Mouse (Mus musculus) neural tube, embryonic 13.5 days (tissue): Measurements from ENCODE around the gene Map7d3. TPM values are rescaled to one million over a fixed set of nuclear protein-coding genes. Genes with fewer than 3 reads are reported as not detected.

Experiments used
- ATAC-seq: fragments of 200-750 bp; cut with Nextera tagmentation; 2 replicates; pipeline ENCODE4 v1.8.0; 2017; ENCODE audit warnings: low read depth, mild to moderate bottlenecking, moderate TSS enrichment, moderate library complexity
- H3K27ac ChIP-seq: fragments of 300-500 bp; sonication (generic); replicated peaks from 2 replicates; pipeline ENCODE4 v1.5.1; 2015; ENCODE audit warnings: moderate library complexity, mild to moderate bottlenecking, inconsistent platforms
- H3K27me3 ChIP-seq: fragments of 300-500 bp; sonication (generic); 2 replicates; pipeline ENCODE4 v1.6.1; 2015; ENCODE audit warnings: mild to moderate bottlenecking, inconsistent platforms
- H3K36me3 ChIP-seq: fragments of 300-500 bp; sonication (generic); 2 replicates; pipeline ENCODE4 v1.6.1; 2015; ENCODE audit warnings: mild to moderate bottlenecking, inconsistent platforms
- H3K4me1 ChIP-seq: fragments of 300-500 bp; sonication (generic); replicated peaks from 2 replicates; pipeline ENCODE4 v1.6.1; 2015; ENCODE audit warnings: inconsistent platforms
- H3K4me2 ChIP-seq: fragments of 300-500 bp; sonication (generic); 2 replicates; pipeline ENCODE4 v1.6.1; 2015; ENCODE audit warnings: inconsistent platforms, mild to moderate bottlenecking, moderate library complexity
- H3K4me3 ChIP-seq: fragments of 300-500 bp; sonication (generic); 2 replicates; pipeline ENCODE4 v1.5.1; 2015; ENCODE audit warnings: mild to moderate bottlenecking, inconsistent platforms
- H3K9ac ChIP-seq: fragments of 300-500 bp; sonication (generic); 2 replicates; pipeline ENCODE4 v1.6.1; 2015; ENCODE audit warnings: moderate library complexity, mild to moderate bottlenecking, inconsistent platforms
- H3K9me3 ChIP-seq: fragments of 300-500 bp; sonication (generic); 2 replicates; pipeline ENCODE4 v1.6.1; 2016; ENCODE audit warnings: inconsistent platforms
- WGBS: fragments of 180-500 bp; shearing (Covaris S2); methylation state at CpG from one replicate; pipeline ENCODE4 v1.1.7; 2015; 5-methylcytosine and 5-hydroxymethylcytosine counted together
- polyA plus RNA-seq: library from polyadenylated mRNA; unstranded; fragments of >200 nt; fragmentation: Nextera tagmentation; extraction: Ambion mirVana; gene quantifications from 2 replicates; pipeline ENCODE4 v1.2.1, GENCODE M21; 2015

Map7d3 gene
- polyA plus RNA-seq, 1 experiment from 2014 or later = 1.1 TPM

GRCm38 (mm10) chrX:56769838-56770237, 52.3 kb downstream of the Map7d3 start:
- Histone ChIP-seq H3K9ac (no peak overlapping the region), H3K27ac (no peak overlapping the region), H3K4me1 (no peaks in the 10 kb centered on the region), H3K27me3 (no peaks in the 10 kb centered on the region), H3K4me3 (no peak overlapping the region), H3K9me3 (no peaks in the 10 kb centered on the region), H3K4me2 (no peak overlapping the region), H3K36me3 (no peaks in the 10 kb centered on the region)
- ATAC-seq = no peak

- H3K9me3 ChIP-seq = no peaks in the 10 kb centered on the region
- no peaks in the 10 kb centered on the region for H3K36me3 ChIP-seq
- no peak overlapping the region for H3K27ac ChIP-seq
- no peak for ATAC-seq
- H3K4me1 ChIP-seq = no peaks in the 10 kb centered on the region
- H3K9ac ChIP-seq = no peak overlapping the region
- H3K4me3 ChIP-seq = no peak overlapping the region
- no peaks in the 10 kb centered on the region for H3K27me3 ChIP-seq
- 91% methylated on average over 3 of the region's 3 CpGs for WGBS
- H3K4me2 ChIP-seq = no peak overlapping the region
Measured at GRCm38 (mm10) chrX:56760257-56760760, 61.8 kb downstream of the Map7d3 start.

- no peak overlapping the region for H3K4me3 ChIP-seq
- H3K27ac ChIP-seq = no peak overlapping the region
- no peak overlapping the region for H3K4me2 ChIP-seq
- 85% methylated on average over 7 of the region's 7 CpGs for WGBS
- no peaks in the 10 kb centered on the region for H3K36me3 ChIP-seq
- H3K27me3 ChIP-seq = no peaks in the 10 kb centered on the region
- ATAC-seq = no peak
- H3K9me3 ChIP-seq = no peaks in the 10 kb centered on the region
- no peaks in the 10 kb centered on the region for H3K4me1 ChIP-seq
- H3K9ac ChIP-seq = no peak overlapping the region
Measured at GRCm38 (mm10) chrX:56756352-56756751, 65.8 kb downstream of the Map7d3 start.

- H3K27ac ChIP-seq = no peak overlapping the region
- no peak overlapping the region for H3K4me2 ChIP-seq
- no peaks in the 10 kb centered on the region for H3K36me3 ChIP-seq
- H3K4me3 ChIP-seq = no peak overlapping the region
- no peak for ATAC-seq
- H3K9me3 ChIP-seq = no peaks in the 10 kb centered on the region
- no peaks in the 10 kb centered on the region for H3K4me1 ChIP-seq
- H3K27me3 ChIP-seq = no peaks in the 10 kb centered on the region
- 46% methylated on average over 2 of the region's 2 CpGs for WGBS
- no peak overlapping the region for H3K9ac ChIP-seq
Measured at GRCm38 (mm10) chrX:56755646-56756045, 66.5 kb downstream of the Map7d3 start.

DNA sequence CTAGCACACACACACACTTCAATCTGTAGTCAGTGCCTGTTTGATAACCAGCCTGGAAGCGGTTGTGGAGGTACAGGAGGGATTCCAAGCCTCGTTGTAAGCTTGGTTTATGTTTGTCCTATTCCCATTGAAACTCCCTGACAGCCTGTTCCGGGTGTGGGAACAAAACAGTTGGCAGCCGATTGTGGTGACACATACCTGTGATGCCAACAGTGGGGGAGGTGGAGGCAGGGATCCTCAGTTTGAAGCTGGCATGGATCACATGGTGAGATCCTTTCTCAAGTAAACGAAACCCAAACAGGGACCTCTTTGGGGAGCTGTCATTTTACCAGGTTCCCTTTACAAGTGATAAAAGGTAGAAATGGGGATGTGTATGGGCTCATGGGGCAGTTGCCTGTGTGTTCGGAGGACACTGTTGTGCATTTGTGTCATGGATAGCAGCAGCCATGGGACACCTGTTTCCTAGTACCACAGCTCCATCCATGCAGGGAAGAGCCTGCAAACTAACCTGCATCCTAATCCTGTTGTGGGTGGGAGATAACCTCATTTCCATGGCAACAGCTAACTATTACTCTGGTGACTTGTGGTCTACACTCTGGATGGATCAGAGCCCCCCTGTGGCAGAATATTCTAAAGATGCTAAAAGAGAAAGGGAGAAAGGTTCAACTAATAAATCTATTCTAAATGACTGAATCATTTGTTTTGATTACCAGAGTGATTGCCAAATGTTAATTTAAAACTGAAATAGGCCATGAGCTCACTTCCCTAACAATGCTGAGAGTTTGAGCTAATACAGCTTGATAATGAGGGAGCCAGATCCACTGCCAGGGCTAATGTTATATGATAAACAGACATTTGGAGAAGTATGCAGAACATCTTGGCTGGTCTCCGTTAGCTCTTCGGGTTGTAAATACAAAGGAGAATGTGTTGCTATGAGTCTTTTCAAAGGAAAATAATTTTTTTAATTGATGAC, 68.5 kb downstream of the Map7d3 start:
- Histone ChIP-seq H3K27ac (no peak overlapping the region), H3K4me1 (no peaks in the 10 kb centered on the region), H3K9me3 (no peaks in the 10 kb centered on the region), H3K36me3 (no peaks in the 10 kb centered on the region), H3K27me3 (no peaks in the 10 kb centered on the region), H3K4me2 (no peak overlapping the region), H3K4me3 (no peak overlapping the region), H3K9ac (no peak overlapping the region)
- ATAC-seq = no peak
- WGBS = 79% methylated on average over 8 of the region's 8 CpGs

GRCm38 (mm10) chrX:56752144-56752543, 70.0 kb downstream of the Map7d3 start:
- no peaks in the 10 kb centered on the region for H3K36me3 ChIP-seq
- no peaks in the 10 kb centered on the region for H3K9me3 ChIP-seq
- H3K9ac ChIP-seq = no peak overlapping the region
- no peak overlapping the region for H3K27ac ChIP-seq
- H3K4me1 ChIP-seq = no peaks in the 10 kb centered on the region
- no peak overlapping the region for H3K4me2 ChIP-seq
- no peak for ATAC-seq
- 79% methylated on average over 6 of the region's 6 CpGs for WGBS
- no peak overlapping the region for H3K4me3 ChIP-seq
- H3K27me3 ChIP-seq = no peaks in the 10 kb centered on the region

DNA sequence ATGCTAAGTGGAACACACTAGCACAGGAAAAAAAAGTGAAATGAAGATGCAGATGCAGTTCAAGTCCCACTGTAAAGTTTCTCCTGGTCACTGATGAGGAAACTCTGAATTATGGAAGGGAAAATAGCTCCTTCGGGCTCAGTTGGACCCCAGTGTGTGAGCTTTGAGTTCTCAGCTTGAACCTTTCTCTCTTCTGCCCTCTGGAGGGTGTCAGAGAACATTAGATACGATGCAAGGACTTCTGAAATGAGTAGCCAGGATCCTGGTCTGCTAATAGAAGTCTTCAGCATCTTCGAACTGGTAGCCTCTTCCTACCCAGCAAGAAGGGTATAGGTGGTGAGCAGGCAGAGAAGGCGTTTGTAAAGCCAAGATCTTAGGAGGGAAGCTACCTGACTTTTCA, 70.6 kb downstream of the Map7d3 start:
- no peak overlapping the region for H3K4me2 ChIP-seq
- H3K4me1 ChIP-seq = no peaks in the 10 kb centered on the region
- no peak overlapping the region for H3K9ac ChIP-seq
- no peaks in the 10 kb centered on the region for H3K9me3 ChIP-seq
- no peaks in the 10 kb centered on the region for H3K36me3 ChIP-seq
- WGBS = 60% methylated on average over 4 of the region's 4 CpGs
- no peak overlapping the region for H3K27ac ChIP-seq
- ATAC-seq = no peak
- H3K27me3 ChIP-seq = no peaks in the 10 kb centered on the region
- no peak overlapping the region for H3K4me3 ChIP-seq

Other genes with a start within 250 kb of the Map7d3 start
- 56.5 and 59.4 TPM in 2 replicates for gene Mmgt1, start 224.3 kb downstream of the Map7d3 start, polyA plus RNA-seq
- 41.3 and 49.0 TPM in 2 replicates for gene Slc9a6, start 212.6 kb downstream of the Map7d3 start, polyA plus RNA-seq
- 131 and 139 TPM in 2 replicates for gene Fhl1, start 90.5 kb downstream of the Map7d3 start, polyA plus RNA-seq
- gene Adgrg4, start 47.8 kb upstream of the Map7d3 start, polyA plus RNA-seq = 0.03 TPM in 1 of 2 replicates, not detected in the other
- not detected in 2 replicates for gene Brs3, start 220.7 kb upstream of the Map7d3 start, polyA plus RNA-seq
- 80.2 and 84.8 TPM in 2 replicates for gene Htatsf1, start 231.3 kb upstream of the Map7d3 start, polyA plus RNA-seq